Mouse (Mus musculus): ENCODE results near the gene Tbce.

DNA sequence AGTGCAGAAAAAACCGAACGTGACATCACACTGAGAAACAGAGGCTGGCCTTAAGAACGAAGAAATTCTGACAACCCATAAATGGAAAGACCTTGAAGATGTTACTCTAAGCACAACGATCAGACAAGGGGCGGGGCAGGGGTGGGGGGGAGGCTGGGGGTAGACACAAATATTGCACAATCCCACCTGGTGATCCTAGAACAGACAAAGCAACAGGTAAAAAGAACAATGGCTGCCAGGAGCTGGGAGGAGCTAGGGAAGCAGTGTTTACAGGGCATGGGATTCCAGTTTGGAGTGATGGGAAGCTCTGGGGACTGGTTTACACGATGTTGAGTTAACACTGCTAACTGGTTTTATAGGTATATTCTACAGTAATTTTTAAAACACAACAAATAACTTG is 23.8 kb downstream of the Tbce start:
- TF ChIP-seq CTCF (IDR thresholded peaks at IDR 0.05; ENCODE audit: low read depth, low read length), result no peak
- TF ChIP-seq POLR2A (IDR thresholded peaks at IDR 0.05; ENCODE audit: extremely low read depth, insufficient read depth, low read length), result no peak
